Mouse (Mus musculus): ENCODE measurements around the gene Dclk1. TPM values are rescaled to one million over a fixed set of nuclear protein-coding genes. Genes with fewer than 3 reads are reported as not detected.

The Dclk1 gene
- polyA plus RNA-seq, 1 experiment: not detected

GRCm38 (mm10) chr3:55442012-55442645 lies 200.0 kb downstream of the Dclk1 start:
- TF ChIP-seq GATA1 (IDR thresholded peaks at IDR 0.05; ENCODE audit: low read length): no peak

DNA sequence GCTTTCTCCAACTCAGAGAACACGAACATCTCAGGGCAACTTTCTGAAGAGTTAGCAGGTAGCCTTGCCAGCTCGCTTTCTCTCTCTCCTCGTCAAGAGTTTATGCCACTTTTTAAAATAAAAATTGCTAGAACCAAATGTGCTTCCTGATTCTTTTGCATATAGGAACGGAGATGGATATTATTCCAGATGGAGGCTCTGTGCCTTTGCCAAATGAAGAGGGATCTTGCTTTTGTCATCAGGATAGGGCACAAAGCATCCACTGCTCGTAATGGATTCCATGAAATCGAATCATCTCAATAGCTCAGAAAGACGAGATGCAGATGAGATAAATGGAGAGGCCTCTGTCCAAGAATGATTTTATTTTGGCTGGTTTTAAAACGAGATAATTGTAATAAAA lies 201.1 kb downstream of the Dclk1 start:
- no peak for TF ChIP-seq GATA1 (IDR thresholded peaks at IDR 0.05; ENCODE audit: low read length)

GRCm38 (mm10) chr3:55443725-55444124 lies 201.6 kb downstream of the Dclk1 start:
- no peak for TF ChIP-seq GATA1 (IDR thresholded peaks at IDR 0.05; ENCODE audit: low read length)

DNA sequence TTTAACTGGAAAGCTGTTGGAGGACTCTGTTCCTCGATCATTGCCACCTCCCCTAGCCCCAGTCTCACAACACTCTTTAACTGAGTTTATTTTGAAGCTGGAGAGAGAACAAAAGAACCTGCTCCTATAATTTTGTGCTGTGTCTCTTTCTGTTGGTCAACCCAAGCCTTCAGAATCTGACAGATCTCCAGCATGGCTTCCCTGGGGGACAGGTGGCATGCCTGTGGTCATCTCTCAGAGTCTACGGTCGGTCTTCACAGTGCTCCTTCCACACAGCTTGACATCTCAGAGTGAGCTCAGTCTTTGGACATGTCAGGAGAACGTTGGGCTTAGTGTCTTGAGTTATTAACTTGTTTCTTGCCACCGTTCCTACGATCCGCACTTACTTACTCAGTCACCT lies 204.5 kb downstream of the Dclk1 start:
- TF ChIP-seq GATA1 (IDR thresholded peaks at IDR 0.05; ENCODE audit: low read length): no peak

GRCm38 (mm10) chr3:55447486-55448460 lies 205.6 kb downstream of the Dclk1 start:
- TF ChIP-seq GATA1 (IDR thresholded peaks at IDR 0.05; ENCODE audit: low read length): no peak

DNA sequence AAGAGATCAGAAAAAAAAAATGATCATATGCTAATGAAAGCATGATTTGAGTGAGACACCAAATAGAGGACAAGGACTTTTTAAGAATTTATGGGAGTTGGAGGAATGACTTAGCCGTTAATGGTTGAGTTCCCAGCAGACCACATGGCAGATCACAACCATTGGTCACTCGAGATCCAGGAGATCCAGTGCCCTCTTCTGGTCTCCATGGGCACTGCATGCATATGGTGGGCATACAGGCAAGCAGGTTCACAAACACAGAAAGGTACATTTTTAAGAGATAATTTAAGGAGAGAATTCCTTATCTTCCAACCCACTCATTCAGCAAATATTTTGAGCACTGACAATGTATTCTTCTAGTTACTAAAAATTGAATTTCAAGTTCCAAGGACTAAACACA lies 207.0 kb downstream of the Dclk1 start:
- TF ChIP-seq GATA1 (IDR thresholded peaks at IDR 0.05; ENCODE audit: low read length): no peak

DNA sequence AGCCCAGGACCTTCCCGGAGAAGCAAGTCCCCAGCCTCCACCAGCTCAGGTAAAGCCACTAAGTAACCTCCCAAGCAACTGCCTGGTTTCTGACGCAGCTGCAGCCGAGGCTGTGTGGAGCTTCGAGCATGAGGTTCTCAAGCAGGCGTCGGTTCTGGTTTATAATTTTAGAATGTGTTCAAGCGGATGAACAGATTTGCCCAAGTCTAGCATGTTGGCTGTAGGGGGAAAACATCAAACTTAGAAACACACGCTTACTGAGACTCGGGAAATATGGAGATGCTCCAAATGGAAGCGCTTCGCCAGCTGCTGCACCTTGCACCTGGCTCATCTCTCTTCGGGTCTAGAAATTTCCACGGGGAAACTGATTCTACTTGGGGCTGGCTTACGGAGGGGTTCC lies 208.9 kb downstream of the Dclk1 start:
- no peak for TF ChIP-seq GATA1 (IDR thresholded peaks at IDR 0.05; ENCODE audit: low read length)

- TF ChIP-seq GATA1 (IDR thresholded peaks at IDR 0.05; ENCODE audit: low read length): no peak
These were observed 209.7 kb downstream of the Dclk1 start for GRCm38 (mm10) chr3:55451877-55452276.

GRCm38 (mm10) chr3:55452464-55452863 lies 210.3 kb downstream of the Dclk1 start:
- no peak for TF ChIP-seq GATA1 (IDR thresholded peaks at IDR 0.05; ENCODE audit: low read length)

GRCm38 (mm10) chr3:55461092-55461491 lies 218.9 kb downstream of the Dclk1 start:
- TF ChIP-seq GATA1 (IDR thresholded peaks at IDR 0.05; ENCODE audit: low read length): no peak

GRCm38 (mm10) chr3:55461685-55462655 lies 219.8 kb downstream of the Dclk1 start:
- TF ChIP-seq GATA1 (IDR thresholded peaks at IDR 0.05; ENCODE audit: low read length): no peak

- TF ChIP-seq GATA1 (IDR thresholded peaks at IDR 0.05; ENCODE audit: low read length): no peak
These were observed 220.9 kb downstream of the Dclk1 start for GRCm38 (mm10) chr3:55462904-55463668.

- TF ChIP-seq GATA1 (IDR thresholded peaks at IDR 0.05; ENCODE audit: low read length): no peak
These were observed 222.1 kb downstream of the Dclk1 start for GRCm38 (mm10) chr3:55464226-55464625.

- TF ChIP-seq GATA1 (IDR thresholded peaks at IDR 0.05; ENCODE audit: low read length): no peak
These were observed 223.6 kb downstream of the Dclk1 start for GRCm38 (mm10) chr3:55465785-55466184.

DNA sequence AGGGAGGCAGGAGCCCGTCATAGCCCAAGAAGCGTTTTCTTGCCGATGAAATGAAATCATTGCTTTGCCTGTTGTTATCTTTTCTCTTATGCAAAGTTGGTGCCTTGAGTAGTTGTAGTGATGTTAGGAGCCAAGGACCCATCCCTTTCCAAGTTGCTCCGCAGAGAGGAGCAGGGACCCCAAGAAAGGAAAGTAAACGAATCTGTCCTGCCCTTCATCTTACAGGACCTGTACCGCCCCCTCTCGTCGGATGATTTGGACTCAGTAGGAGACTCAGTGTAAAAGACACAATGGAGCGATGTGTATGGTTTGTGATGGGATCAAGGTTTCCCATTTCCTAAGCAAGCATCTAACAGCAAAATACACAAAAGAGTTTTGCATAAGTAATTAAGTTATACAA lies 224.2 kb downstream of the Dclk1 start:
- TF ChIP-seq GATA1 (IDR thresholded peaks at IDR 0.05; ENCODE audit: low read length): no peak

Measured in G1E-ER4 (cell line).